Mouse (Mus musculus) heart, embryonic 12.5 days (tissue): Measurements from ENCODE around the gene Prdx6. TPM values are rescaled to one million over a fixed set of nuclear protein-coding genes. Genes with fewer than 3 reads are reported as not detected.

Source experiments
- ATAC-seq: fragments of 200-750 bp; cut with Nextera tagmentation; 2 replicates; pipeline ENCODE4 v1.8.0; 2017; ENCODE audit warnings: moderate TSS enrichment, moderate library complexity; ENCODE audit not compliant: insufficient number of reproducible peaks, low FRiP score
- H3K27ac ChIP-seq: fragments of 300-500 bp; sonication (generic); 2 replicates; pipeline ENCODE4 v1.5.1; 2016; ENCODE audit warnings: mild to moderate bottlenecking, moderate library complexity; ENCODE audit not compliant: poor library complexity, severe bottlenecking
- H3K27me3 ChIP-seq: fragments of 300-500 bp; sonication (generic); replicated peaks from 2 replicates; pipeline ENCODE4 v1.6.1; 2016; ENCODE audit warnings: mild to moderate bottlenecking, moderate library complexity
- H3K36me3 ChIP-seq: fragments of 300-500 bp; sonication (generic); 2 replicates; pipeline ENCODE4 v1.6.1; 2016; ENCODE audit warnings: mild to moderate bottlenecking, moderate library complexity
- H3K4me1 ChIP-seq: fragments of 300-500 bp; sonication (generic); replicated peaks from 2 replicates; pipeline ENCODE4 v1.6.1; 2016; ENCODE audit warnings: mild to moderate bottlenecking
- H3K4me2 ChIP-seq: fragments of 300-500 bp; sonication (generic); 2 replicates; pipeline ENCODE4 v1.6.1; 2016; ENCODE audit warnings: mild to moderate bottlenecking, moderate library complexity
- H3K4me3 ChIP-seq: fragments of 300-500 bp; sonication (generic); 2 replicates; pipeline ENCODE4 v1.5.1; 2016; ENCODE audit warnings: mild to moderate bottlenecking
- H3K9ac ChIP-seq: fragments of 300-500 bp; sonication (generic); 2 replicates; pipeline ENCODE4 v1.6.1; 2016; ENCODE audit warnings: mild to moderate bottlenecking, moderate library complexity
- H3K9me3 ChIP-seq: fragments of 300-500 bp; sonication (generic); replicated peaks from 2 replicates; pipeline ENCODE4 v1.6.1; 2016; ENCODE audit warnings: mild to moderate bottlenecking, moderate library complexity
- WGBS: fragments of 180-500 bp; shearing (Covaris S2); methylation state at CpG from one replicate; pipeline ENCODE4 v1.1.7; 2016; 5-methylcytosine and 5-hydroxymethylcytosine counted together
- polyA plus RNA-seq: library from polyadenylated mRNA; unstranded; fragments of >200 nt; fragmentation: Nextera tagmentation; extraction: Ambion mirVana; gene quantifications from 2 replicates; pipeline ENCODE4 v1.2.1, GENCODE M21; 2016

The Prdx6 gene
- polyA plus RNA-seq, 1 experiment from 2014 or later: 403 TPM

DNA sequence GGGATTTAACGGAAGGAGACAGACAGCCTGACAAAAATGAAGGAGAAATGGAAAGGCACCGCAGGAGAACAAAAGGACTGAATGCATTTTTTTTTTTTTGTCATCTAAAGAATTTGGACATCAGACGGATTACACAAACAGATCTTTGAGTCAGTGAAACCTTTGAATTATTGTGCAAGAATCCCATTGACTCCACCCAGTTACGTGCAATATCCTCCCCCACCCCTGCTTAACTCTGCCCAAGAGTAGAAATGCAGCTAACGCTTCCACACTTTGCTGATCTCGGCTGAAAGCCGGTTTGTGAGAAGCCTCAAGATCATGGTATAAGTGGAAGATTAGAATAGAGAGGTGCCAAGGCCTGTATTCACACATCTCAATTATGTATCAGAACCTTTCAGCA, 17.1 kb upstream of the Prdx6 start:
- Histone ChIP-seq H3K4me3 (no peak overlapping the region), H3K9me3 (no peaks in the 10 kb centered on the region), H3K36me3 (no peaks in the 10 kb centered on the region), H3K9ac (no peak overlapping the region), H3K4me1 (peaks cover 8% of the 10 kb centered on the region; the same call in 1 of the 2 replicates), H3K4me2 (no peak overlapping the region), H3K27me3 (no peaks in the 10 kb centered on the region), H3K27ac (no peak overlapping the region)
- ATAC-seq: no peak
- WGBS: 69% methylated on average over 7 of the region's 7 CpGs

DNA sequence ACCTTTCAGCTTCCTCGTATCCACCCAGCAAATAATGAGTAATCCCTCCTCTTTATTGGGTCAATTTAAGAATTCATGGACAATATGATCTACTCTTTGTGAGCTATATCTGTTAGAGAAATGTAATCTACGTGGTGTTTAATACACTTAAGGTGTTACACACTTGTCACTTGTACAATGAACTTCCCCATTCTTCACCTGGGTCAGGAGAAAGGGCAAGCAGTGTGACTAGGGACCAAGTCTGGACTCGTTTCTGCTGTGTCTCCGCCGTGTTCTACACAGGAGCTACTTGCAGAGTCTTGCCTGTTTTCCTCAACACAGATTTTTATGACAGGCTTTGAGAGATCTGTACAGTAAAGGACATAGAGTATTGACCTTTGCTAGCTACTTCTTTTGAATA, 13.9 kb upstream of the Prdx6 start:
- H3K36me3 ChIP-seq: no peaks in the 10 kb centered on the region
- H3K4me2 ChIP-seq: no peak overlapping the region
- no peaks in the 10 kb centered on the region for H3K9me3 ChIP-seq
- H3K4me3 ChIP-seq: no peak overlapping the region
- no peaks in the 10 kb centered on the region for H3K27me3 ChIP-seq
- no peak for ATAC-seq
- H3K27ac ChIP-seq: no peak overlapping the region
- H3K4me1 ChIP-seq: peaks cover 8% of the 10 kb centered on the region; the same call in 1 of the 2 replicates
- H3K9ac ChIP-seq: no peak overlapping the region
- 82% methylated on average over 5 of the region's 5 CpGs for WGBS

DNA sequence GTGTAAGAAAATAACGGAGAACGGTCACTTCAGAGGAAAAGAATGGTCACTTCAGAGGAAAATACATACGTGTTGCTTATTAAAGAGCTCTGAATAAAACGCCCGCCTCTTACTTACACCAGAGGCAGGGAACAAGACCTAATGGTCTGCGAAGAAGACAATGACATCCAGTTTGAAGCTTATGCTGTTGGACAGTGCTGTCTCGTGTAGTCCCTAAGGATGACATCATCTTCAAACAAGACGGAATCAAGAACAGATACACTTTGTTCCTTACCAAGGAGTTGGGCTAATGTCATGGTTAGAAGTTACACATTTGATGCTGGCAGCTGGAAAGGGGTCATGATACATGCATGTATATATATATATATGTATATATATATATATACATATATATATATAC, 12.6 kb upstream of the Prdx6 start:
- no peak overlapping the region for H3K4me3 ChIP-seq
- H3K9me3 ChIP-seq: no peaks in the 10 kb centered on the region
- H3K36me3 ChIP-seq: no peaks in the 10 kb centered on the region
- no peaks in the 10 kb centered on the region for H3K27me3 ChIP-seq
- 85% methylated on average over 8 of the region's 8 CpGs for WGBS
- no peak overlapping the region for H3K9ac ChIP-seq
- no peak for ATAC-seq
- no peaks in the 10 kb centered on the region; the same call in 1 of the 2 replicates for H3K4me1 ChIP-seq
- no peak overlapping the region for H3K4me2 ChIP-seq
- no peak overlapping the region for H3K27ac ChIP-seq

DNA sequence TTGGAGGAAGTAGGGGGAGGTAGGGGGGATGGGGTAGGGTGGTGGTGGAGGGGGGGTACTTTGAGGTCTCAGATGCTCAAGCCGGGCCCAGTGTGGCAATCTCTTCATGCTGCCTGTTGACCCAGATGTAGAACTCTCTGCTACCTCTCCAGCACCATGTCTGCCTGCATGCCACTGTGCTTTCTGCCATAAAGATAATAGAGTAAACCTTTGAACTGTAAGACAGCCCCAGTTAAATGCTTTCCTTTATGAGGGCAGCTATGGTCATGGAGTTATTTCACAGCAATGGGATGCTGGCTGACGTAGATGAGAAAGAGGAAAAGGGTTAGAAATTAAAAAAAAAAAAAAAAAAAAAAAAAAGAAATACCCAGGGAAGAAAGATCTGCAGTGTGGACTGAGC, 11.5 kb upstream of the Prdx6 start:
- Histone ChIP-seq H3K27ac (no peak overlapping the region), H3K4me1 (no peaks in the 10 kb centered on the region), H3K36me3 (no peaks in the 10 kb centered on the region), H3K9me3 (no peaks in the 10 kb centered on the region), H3K9ac (no peak overlapping the region), H3K4me2 (no peak overlapping the region), H3K27me3 (no peaks in the 10 kb centered on the region), H3K4me3 (no peak overlapping the region)
- ATAC-seq: no peak
- WGBS: 71% methylated on average over 2 of the region's 2 CpGs

DNA sequence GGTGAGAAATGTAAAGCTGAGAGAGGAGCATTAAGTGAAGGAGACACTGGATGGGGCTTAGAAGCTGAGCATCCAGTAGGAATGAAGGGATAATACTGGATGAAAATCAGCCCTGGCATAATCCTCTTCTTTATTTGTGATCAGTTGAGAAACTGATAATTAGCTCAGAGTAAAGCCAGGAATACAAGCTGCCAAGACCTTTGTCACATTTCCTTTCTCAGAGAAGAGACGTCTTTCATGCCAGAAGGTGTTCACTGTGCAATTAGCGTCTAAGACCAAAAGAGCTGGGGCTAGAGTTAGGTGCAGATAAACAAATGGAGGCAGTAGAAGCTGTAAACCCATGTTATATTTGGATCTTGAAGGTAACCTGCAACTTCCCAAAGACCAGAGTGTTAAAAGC, 9.7 kb upstream of the Prdx6 start:
- 59% methylated on average over 2 of the region's 2 CpGs for WGBS
- Histone ChIP-seq H3K4me2 (no peak overlapping the region), H3K9ac (no peak overlapping the region), H3K4me3 (no peak overlapping the region), H3K4me1 (no peaks in the 10 kb centered on the region), H3K36me3 (no peaks in the 10 kb centered on the region), H3K9me3 (no peaks in the 10 kb centered on the region), H3K27me3 (no peaks in the 10 kb centered on the region), H3K27ac (no peak overlapping the region)
- ATAC-seq: no peak

DNA sequence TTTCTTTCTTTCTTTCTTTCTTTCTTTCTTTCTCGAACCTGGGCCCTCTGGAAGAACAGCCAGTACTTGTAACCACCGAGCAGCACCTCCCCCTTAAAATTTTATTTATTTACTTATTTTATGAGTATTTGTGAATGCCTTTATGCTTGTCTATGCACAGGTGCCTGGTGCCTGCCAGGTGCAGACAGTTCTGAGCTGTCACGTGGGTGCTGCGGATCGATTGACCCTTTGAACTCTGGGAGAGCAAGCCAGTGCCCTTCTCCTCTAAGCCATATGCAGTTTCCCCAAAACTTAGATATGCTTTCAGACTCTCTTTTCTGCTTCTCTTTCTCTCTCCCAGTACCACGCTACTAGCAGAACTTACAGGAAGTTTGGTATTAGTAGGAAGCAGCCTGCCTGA, 8.1 kb upstream of the Prdx6 start:
- Histone ChIP-seq H3K27me3 (no peaks in the 10 kb centered on the region), H3K4me3 (no peak overlapping the region), H3K9ac (no peak overlapping the region), H3K9me3 (no peaks in the 10 kb centered on the region), H3K4me2 (no peak overlapping the region), H3K27ac (no peak overlapping the region), H3K36me3 (no peaks in the 10 kb centered on the region), H3K4me1 (no peaks in the 10 kb centered on the region)
- no peak for ATAC-seq
- WGBS: 76% methylated on average over 6 of the region's 6 CpGs

DNA sequence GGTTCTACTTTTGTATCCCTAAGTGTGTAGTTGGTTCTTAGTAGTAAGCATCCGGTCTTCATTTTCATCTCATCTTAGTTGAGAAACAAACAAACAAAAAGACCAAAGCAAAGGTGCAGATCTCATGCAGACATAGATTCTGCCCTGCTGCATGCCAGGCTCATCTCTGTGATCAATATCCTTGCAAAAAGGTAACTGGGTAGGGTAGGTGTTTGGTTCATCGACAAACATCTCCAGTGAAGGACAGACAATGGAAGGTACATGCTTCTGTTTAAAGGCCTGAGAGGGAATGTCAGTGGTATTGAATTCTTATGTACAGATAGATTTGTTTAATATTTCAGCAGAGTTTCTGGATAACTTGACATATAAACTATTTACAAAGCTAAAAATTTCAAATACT, 7.3 kb upstream of the Prdx6 start:
- no peaks in the 10 kb centered on the region for H3K36me3 ChIP-seq
- H3K4me1 ChIP-seq: no peaks in the 10 kb centered on the region
- no peak for ATAC-seq
- H3K27ac ChIP-seq: no peak overlapping the region
- H3K4me3 ChIP-seq: no peak overlapping the region
- no peak overlapping the region for H3K4me2 ChIP-seq
- no peak overlapping the region for H3K9ac ChIP-seq
- H3K27me3 ChIP-seq: no peaks in the 10 kb centered on the region
- H3K9me3 ChIP-seq: no peaks in the 10 kb centered on the region
- 92% methylated on average over 2 of the region's 2 CpGs for WGBS

DNA sequence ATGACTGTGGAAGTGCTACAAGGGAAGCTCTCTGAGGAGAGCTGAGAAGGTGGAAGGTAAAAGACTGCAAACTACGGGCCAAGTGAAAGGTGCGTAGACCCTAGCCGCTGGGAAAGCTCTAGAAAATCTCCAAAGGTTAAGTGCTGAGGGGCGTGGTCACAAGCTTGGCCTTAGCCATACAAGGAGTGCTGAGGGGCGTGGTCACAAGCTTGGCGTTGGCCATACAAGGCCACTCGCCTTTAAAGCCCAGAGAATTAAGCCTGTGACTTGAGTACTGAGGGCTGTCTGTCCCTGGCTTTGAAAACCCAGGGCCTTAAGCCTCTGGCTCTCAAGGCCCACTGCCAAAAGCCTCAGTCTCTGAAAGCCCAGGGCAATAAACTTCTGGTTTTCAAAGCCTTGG, 5.9 kb upstream of the Prdx6 start:
- no peak overlapping the region for H3K9ac ChIP-seq
- H3K36me3 ChIP-seq: no peaks in the 10 kb centered on the region
- no peak overlapping the region for H3K4me3 ChIP-seq
- ATAC-seq: peak; percentile 59; the same call in 1 of the 2 replicates
- H3K27ac ChIP-seq: no peak overlapping the region
- no peaks in the 10 kb centered on the region for H3K9me3 ChIP-seq
- H3K4me2 ChIP-seq: no peak overlapping the region
- WGBS: 72% methylated on average over 7 of the region's 7 CpGs
- H3K27me3 ChIP-seq: no peaks in the 10 kb centered on the region
- peaks cover 3% of the 10 kb centered on the region for H3K4me1 ChIP-seq

DNA sequence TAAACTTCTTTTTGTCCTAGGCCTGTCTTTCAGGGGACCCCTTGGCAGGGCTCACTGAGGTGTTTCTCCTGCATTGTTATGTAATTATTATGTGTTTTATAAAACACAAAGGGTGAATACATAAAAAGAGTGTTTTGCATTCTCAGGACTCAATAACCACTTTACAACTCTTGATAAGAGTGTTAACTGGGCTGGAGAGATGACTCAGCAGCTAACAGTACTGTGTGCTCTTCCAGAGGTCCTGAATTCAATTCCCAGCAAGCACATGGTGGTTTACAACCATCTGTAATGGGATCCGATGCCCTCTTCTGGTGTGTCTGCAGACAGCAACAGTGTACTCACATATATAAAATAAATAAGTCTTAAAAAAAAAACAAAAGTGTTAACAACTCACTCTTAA, 3.3 kb upstream of the Prdx6 start:
- Histone ChIP-seq H3K36me3 (no peaks in the 10 kb centered on the region), H3K4me1 (peaks cover 6% of the 10 kb centered on the region), H3K9ac (no peak overlapping the region), H3K9me3 (no peaks in the 10 kb centered on the region), H3K4me2 (no peak overlapping the region), H3K27me3 (no peaks in the 10 kb centered on the region), H3K4me3 (no peak overlapping the region), H3K27ac (no peak overlapping the region)
- no peak for ATAC-seq
- WGBS: 58% methylated on average over 1 of the region's 1 CpGs

DNA sequence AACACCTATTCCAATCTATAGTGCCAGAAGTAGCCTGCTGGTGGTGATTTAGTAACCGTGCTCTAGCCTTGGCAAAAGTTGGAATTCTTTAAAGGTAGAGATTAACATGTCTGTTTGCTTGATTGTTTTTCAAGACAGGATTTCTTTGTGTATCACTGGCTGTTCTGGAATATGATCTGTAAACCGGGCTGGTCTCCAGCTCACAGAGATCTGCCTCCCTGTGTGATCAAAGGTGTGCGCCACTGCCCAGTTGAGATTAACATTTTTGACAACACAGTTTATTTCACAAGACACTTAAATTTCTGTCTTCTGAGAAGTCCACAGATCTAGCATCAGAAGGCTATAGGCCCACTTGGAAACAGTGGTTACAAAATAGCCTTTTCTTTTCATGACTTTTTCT, 1.9 kb upstream of the Prdx6 start:
- Histone ChIP-seq H3K27me3 (no peaks in the 10 kb centered on the region), H3K4me3 (no peak overlapping the region), H3K4me1 (peaks cover 20% of the 10 kb centered on the region), H3K9me3 (no peaks in the 10 kb centered on the region), H3K36me3 (no peaks in the 10 kb centered on the region), H3K27ac (no peak overlapping the region), H3K4me2 (no peak overlapping the region), H3K9ac (no peak overlapping the region)
- 80% methylated on average over 3 of the region's 3 CpGs for WGBS
- no peak for ATAC-seq

DNA sequence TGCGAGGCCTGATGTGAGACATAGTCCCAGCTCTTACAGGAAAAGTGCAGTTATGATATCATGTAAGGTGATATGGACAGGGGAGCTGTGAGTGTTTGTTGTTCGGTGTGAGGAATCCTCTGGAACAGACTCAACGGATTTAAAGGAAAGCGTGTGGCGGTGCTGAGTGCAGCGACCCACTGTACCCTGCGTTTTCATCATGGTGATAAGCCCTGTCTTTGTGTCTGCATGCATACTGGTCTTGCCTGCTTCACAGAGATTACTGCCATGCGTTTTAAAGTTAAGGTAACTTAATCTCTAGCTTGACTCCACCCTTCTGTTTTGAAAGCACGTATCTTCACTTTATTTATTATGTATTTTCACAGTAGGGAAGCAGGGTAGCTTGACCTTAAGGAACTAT, 1.3 kb upstream of the Prdx6 start:
- Histone ChIP-seq H3K9me3 (no peaks in the 10 kb centered on the region), H3K4me3 (no peak overlapping the region), H3K4me1 (peaks cover 21% of the 10 kb centered on the region), H3K27ac (no peak overlapping the region), H3K36me3 (no peaks in the 10 kb centered on the region), H3K27me3 (no peaks in the 10 kb centered on the region), H3K9ac (no peak overlapping the region), H3K4me2 (peak overlapping the region; percentile 6; the same call in 1 of the 2 replicates)
- ATAC-seq: 0 out of 2 replicates have a peak, but pooled peaks have one; percentile 16
- 57% methylated on average over 9 of the region's 9 CpGs for WGBS

DNA sequence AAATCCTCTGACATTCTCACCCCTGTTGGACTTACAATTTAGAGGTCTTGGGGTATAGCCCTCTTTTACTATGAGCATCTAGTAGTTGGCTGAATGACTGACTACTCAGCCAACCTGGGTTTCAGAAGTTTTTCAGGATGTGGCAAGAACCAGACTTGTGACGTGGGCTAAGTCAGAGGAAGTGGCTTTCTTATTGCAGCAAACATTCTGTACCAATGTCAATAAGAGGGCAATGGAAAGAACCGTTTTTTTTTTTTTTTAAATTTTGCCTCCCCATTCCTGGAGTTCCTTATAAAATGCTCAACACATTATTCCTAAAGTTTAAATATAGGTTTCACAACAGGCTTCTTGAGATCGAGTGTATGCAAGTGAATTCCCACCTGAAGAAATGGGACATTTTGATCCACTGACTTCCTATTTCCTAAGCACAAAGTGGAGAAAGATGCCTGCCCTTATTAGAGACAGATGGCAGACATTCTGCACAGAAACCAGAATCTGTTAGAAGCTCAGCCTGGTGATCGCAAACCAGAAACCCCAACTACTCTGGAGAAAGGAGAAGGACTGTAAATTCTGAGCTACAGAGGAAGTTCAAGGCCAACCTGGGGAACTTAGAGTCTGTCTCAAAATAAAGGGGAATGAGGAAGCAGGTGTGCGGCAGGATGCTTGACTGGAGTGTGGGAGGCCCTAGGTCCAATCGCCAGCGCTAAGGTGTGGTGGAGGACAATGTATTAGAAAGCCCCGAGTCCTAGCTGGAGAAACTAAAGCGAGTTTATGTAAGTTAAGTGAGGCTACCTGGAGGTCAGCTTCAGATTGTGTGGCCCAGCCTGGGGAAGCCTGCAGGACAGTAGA, 622 bp upstream of the Prdx6 start:
- 65% methylated on average over 9 of the region's 9 CpGs for WGBS
- ATAC-seq: no peak

More for the DNA sequence above, 622 bp upstream of the Prdx6 start:
- peak overlapping the region; percentile 93 for H3K4me3 ChIP-seq
- peak overlapping the region; percentile 76 for H3K4me2 ChIP-seq
- H3K27ac ChIP-seq: no peak overlapping the region
- peaks cover 6% of the 10 kb centered on the region for H3K36me3 ChIP-seq
- H3K4me1 ChIP-seq: peaks cover 23% of the 10 kb centered on the region
- H3K27me3 ChIP-seq: no peaks in the 10 kb centered on the region
- H3K9me3 ChIP-seq: no peaks in the 10 kb centered on the region
- no peak overlapping the region for H3K9ac ChIP-seq
